Mouse (Mus musculus) bone marrow macrophage, adult 2 months (primary cell): Measurements from ENCODE around the gene Npm1. TPM values are rescaled to one million over a fixed set of nuclear protein-coding genes. Genes with fewer than 3 reads are reported as not detected.

Source experiments
- H3K27ac ChIP-seq: 2 replicates; pipeline ENCODE4 v1.5.1; 2012; ENCODE audit warnings: low read depth, low read length; ENCODE audit not compliant: insufficient read depth
- H3K4me1 ChIP-seq: 2 replicates; pipeline ENCODE4 v1.6.1; 2012; ENCODE audit warnings: low read length; ENCODE audit not compliant: control insufficient read depth, insufficient read depth
- H3K4me3 ChIP-seq: 2 replicates; pipeline ENCODE4 v1.5.1; 2012; ENCODE audit warnings: mild to moderate bottlenecking, low read length, moderate library complexity; ENCODE audit not compliant: insufficient read depth
- CTCF ChIP-seq: IDR thresholded peaks from 2 replicates; pipeline ENCODE4 v1.5.1; 2012; ENCODE audit warnings: low read depth, mild to moderate bottlenecking, low read length, moderate library complexity
- POLR2A ChIP-seq: IDR thresholded peaks from 2 replicates; pipeline ENCODE4 v1.6.1; 2012; ENCODE audit warnings: mild to moderate bottlenecking, low read depth, low read length, borderline replicate concordance
- polyA plus RNA-seq: library from polyadenylated mRNA; stranded (reverse); fragments of >200 nt; gene quantifications from 2 replicates; pipeline ENCODE4 v1.2.4, GENCODE M21; 2012; ENCODE audit not compliant: missing spikeins, insufficient read depth, insufficient read length

Gene Npm1
- polyA plus RNA-seq, 1 experiment: 687 TPM

DNA sequence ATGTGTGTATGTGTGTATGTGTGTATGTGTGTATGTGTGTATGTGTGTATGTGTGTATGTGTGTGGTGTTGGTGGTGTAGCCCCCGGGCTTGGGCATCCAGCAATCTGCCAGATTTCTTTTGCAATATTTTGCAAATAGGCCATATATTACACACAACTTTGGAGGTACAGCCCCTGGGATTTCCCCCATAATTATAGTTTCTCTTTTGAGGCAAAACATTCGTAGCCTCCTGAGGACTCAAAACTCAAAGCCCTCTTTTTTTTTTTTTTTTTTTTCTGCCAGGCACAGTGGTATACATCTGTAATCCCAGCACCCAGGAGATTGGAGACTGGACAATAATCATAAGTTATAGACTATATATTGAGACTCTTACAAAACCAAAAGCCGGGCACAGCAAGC lies 18.8 kb upstream of the Npm1 start:
- no peak for TF ChIP-seq POLR2A
- no peak for TF ChIP-seq CTCF
- no peak overlapping the region for H3K4me3 ChIP-seq
- H3K27ac ChIP-seq: no peak overlapping the region
- no peaks in the 10 kb centered on the region for H3K4me1 ChIP-seq

DNA sequence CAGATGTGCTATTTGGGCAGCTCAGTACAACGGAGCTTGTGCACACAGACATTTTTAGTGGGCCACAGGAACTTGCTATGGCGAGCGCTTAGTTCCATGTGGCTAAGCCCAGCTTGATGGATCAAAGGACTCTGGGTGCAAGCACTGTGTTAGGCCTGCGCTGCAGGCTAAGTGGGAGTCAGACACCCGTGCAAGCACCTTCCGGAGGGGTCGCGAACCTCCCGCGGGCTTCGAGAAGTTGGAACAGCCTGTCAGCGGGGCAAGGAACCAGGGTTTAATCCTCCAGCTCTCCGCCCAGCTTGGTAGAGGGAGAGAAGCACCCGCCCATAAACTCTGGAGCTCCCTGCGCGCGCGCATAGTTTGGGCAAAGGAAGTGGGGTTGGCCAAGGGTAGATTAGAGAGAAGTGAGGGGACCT lies 17.7 kb upstream of the Npm1 start:
- no peaks in the 10 kb centered on the region for H3K4me1 ChIP-seq
- no peak overlapping the region for H3K4me3 ChIP-seq
- TF ChIP-seq CTCF (no peak), POLR2A (no peak)
- no peak overlapping the region for H3K27ac ChIP-seq

DNA sequence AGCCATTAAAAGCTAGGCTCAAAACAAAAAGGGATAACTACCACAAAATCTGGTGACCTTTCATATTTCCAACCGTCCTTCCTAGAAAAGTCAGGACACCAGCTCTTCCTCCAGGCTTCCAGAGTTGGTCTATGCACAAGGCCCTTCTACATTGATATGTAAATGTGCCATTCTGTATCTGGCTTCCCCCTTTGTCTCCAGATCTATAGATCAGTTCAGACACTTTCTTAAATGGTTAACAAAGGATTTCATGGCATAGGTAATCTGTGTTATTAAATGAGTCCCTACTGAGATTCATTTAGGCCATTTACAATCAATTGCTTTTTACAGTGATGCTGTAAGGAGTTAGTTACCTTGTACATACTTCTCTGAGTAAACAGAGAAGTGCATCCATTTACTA lies 16.8 kb upstream of the Npm1 start:
- no peaks in the 10 kb centered on the region for H3K4me1 ChIP-seq
- TF ChIP-seq CTCF (no peak), POLR2A (no peak)
- no peak overlapping the region for H3K4me3 ChIP-seq
- no peak overlapping the region for H3K27ac ChIP-seq

DNA sequence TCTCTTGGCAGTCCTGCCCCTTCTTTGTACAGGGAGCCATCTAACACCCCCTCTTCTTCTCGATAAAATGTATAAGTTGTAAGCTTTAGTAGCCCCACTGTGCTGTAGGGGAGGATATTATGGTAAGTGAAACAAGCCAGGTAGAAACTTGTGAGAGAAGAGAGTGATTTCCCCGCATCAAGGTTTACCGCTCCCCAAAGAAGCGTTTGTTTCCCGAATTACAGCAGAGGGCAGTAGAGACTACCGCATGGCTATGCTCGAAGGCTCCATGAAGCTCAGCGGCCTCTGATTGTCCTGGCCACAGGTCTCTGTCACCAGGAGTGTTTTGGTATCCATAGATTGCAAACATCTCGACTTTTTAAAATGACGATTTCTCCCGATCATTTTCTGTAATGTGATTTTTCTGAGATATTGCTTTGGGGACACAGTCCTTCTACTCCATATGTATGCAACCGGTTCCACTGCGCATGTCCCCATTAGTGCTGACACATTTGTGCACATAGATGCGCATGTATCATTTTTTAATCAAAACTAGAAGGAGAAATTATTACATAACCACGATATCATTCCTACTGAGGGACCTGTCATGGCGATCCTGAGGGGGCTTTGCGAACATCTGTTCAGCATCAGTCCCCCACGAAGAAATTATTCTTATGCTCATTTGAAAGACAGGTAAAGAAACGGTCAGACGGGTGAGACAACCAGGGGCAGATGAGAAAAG lies 13.7 kb upstream of the Npm1 start:
- Histone ChIP-seq H3K4me1 (no peaks in the 10 kb centered on the region), H3K4me3 (no peak overlapping the region), H3K27ac (no peak overlapping the region)
- TF ChIP-seq POLR2A: no peak
- TF ChIP-seq CTCF: peak; percentile 52; the same call in 1 of the 2 replicates

DNA sequence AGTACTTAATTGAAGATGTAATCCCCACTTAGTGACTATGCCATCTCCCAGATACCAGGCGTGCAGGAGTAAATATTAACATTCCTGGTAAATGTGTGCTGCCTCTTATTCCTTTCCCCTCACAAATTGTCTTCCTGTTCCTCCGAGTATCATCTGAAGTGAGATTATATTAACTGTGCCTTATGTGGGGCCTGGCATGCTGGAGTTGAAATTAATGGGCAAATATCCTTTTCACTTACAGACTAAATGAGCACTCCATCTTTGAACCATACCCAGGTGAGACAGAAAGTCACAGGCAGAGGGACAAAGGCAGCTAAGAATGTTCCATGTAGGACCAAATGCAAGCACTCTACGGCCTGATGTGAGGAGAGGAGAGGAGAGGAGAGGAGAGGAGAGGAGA lies 12.8 kb upstream of the Npm1 start:
- TF ChIP-seq CTCF (no peak), POLR2A (no peak)

DNA sequence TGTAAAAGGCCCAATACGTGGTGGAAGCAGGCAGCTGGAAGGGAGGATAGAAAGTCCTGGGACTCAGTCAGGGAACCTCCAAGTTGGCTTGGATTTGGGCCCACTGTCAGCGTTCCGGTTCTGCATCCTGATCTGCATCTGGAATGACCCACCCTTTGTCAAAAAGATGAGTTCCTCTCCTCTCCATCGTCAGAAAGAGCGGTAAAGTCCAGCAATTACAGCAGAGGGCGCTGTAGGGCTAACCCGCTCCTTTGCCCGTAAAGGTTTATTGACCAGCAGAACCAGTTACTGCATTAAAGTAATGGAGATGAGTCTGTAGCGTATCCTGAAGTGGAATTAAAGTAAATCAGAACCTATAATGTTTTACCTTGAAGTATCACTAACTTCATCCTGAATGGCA lies 7.5 kb upstream of the Npm1 start:
- Histone ChIP-seq H3K27ac (no peak overlapping the region), H3K4me1 (no peaks in the 10 kb centered on the region), H3K4me3 (no peak overlapping the region)
- TF ChIP-seq POLR2A (no peak), CTCF (peak; percentile 67)

More for the DNA sequence above, 12.8 kb upstream of the Npm1 start:
- no peaks in the 10 kb centered on the region for H3K4me1 ChIP-seq
- no peak overlapping the region for H3K4me3 ChIP-seq
- H3K27ac ChIP-seq: no peak overlapping the region

DNA sequence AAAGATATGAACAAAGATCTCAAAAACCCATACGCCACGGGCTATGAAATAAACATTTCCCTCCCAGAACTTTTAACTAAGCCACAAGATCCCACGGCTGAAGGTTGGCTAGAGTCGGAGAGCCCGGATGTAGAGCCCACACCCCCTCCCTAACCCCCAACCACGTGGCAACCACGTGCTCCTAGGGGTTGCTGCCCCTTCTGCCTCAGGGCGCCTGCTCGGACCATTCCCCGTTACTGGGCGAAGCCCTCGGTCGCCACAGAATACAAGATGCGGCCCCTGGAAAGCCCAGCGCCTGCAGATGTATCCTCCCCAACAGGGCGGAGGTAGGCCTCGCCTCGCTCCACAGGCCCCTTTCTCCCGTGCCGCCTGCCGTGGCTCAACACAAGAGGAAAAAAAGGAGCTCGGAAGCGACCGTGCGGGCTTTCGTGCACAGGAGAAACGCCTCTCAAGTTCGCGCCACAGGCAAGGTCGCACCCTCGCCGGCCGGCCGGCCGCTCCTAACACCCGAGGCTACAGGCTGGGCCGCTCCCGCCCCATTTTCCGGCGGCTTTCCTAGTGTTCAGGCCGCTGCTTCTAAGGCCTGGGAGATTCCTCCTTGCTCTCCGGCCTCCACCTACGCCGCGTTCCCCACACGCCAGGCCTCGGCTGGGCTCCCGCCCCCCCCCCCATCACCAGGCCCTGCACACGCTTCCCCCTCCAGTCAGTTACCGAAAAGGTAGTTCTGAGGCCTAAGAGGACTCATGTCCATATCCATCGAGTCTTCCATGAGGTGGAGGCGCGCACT lies 602 bp downstream of the Npm1 start:
- Histone ChIP-seq H3K27ac (peak overlapping the region; percentile 76), H3K4me3 (peak overlapping the region; percentile 96), H3K4me1 (peaks cover 2% of the 10 kb centered on the region; the same call in 1 of the 2 replicates)
- TF ChIP-seq POLR2A (no peak), CTCF (no peak)

DNA sequence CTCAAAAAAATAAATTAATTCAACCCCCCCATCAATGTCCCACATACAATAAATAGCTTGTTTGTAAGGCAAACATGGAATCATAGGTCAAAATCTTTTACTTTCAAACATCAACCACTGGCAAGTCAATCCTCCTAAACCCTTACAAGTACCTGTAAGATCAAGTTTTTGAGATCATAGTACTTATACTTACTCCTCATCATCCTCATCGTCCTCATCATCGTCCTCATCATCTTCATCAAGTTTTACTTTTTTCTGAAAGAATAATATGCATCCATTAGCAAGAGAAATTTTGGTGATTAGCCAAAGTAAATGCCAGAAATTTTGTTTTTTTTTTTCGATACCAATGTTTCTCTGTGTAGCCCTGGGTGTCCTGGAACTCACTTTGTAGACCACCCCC lies 3.3 kb downstream of the Npm1 start:
- no peak overlapping the region for H3K4me3 ChIP-seq
- no peak for TF ChIP-seq CTCF
- no peak for TF ChIP-seq POLR2A
- H3K27ac ChIP-seq: no peak overlapping the region
- peaks cover 2% of the 10 kb centered on the region; the same call in 1 of the 2 replicates for H3K4me1 ChIP-seq

DNA sequence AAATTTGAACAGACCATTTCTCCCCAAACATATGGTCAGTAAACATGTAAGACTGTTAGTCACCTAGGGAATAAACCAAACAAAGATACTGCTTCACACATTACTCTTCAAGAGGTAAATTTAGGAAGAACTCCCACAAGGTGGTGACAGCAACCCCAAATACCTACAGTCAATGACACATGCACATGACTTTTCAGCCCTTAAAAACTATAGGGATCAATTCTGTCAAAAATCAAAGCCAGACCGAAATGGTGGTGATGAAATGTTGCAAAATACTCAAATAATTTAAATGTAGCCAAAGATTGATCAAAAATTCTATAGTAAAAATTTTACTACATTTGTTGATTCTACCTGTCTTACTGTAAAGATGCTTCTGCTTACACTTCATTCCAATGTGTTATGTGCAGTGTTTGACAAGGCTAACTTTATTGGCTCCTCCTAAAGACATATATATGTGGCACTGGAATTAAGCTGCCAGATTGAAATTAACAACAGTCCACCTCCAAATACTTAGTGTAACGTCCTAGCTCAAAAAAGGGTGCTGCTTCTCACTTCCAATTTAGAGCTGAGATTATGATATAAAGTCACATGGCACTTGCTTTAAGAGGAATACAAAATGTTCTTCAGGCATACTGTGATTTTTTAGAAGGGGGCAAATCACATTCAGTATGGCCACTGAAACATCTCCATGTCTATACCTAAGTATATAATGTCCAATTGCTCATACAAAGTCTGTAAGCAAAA lies 5.4 kb downstream of the Npm1 start:
- Histone ChIP-seq H3K27ac (no peak overlapping the region), H3K4me1 (no peaks in the 10 kb centered on the region), H3K4me3 (no peak overlapping the region)
- TF ChIP-seq CTCF (no peak), POLR2A (no peak)

DNA sequence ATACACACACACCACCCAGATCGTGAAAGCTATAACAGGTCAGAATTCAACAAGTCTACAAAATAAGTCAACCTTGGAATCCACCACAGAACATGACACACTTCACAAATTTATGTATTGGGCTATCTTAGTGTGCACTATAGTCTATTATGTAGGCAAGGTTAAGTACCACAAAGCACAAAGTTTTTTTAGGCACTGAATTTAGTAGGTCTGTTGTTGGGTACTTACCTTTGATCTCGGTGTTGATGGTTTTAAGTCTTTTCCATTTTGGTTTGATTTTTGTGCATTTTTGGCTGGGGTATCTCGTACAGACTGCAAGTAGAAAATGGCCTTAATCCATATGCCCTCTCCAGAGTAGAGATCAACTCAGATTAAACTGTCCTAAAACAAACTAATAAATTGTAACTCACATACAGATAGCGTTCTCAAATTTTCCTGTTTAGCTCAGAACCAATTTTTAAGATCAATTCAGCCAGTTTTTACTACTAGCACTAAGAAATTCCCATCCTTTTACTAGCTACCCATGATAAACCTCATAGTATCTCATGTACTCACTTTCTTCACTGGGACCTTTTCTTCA lies 6.5 kb downstream of the Npm1 start:
- no peaks in the 10 kb centered on the region for H3K4me1 ChIP-seq
- H3K27ac ChIP-seq: no peak overlapping the region
- TF ChIP-seq POLR2A (no peak), CTCF (no peak)
- H3K4me3 ChIP-seq: no peak overlapping the region
